Mouse (Mus musculus): Measurements from ENCODE around the gene Otulin. TPM values are rescaled to one million over a fixed set of nuclear protein-coding genes. Genes with fewer than 3 reads are reported as not detected.
A peak's percentile ranks its signal among the peaks of the same experiment; 100 is the strongest.

Otulin gene
- polyA plus RNA-seq, 1 experiment from 2014 or later, result 46.1 TPM

- Histone ChIP-seq H3K27ac (ENCODE audit: low read depth) (no peak overlapping the region), H3K4me2 (ENCODE audit: low read length) (no peak overlapping the region), H3K36me3 (ENCODE audit: control insufficient read depth, insufficient read depth, low read length) (peaks cover 17% of the 10 kb centered on the region), H3K9me3 (ENCODE audit: control insufficient read depth, low read length) (no peaks in the 10 kb centered on the region), H3K27me3 (replicated peaks; ENCODE audit: control insufficient read depth, insufficient read depth, low read length) (no peaks in the 10 kb centered on the region), H3K4me1 (replicated peaks; ENCODE audit: control insufficient read depth, insufficient read depth, low read length) (no peaks in the 10 kb centered on the region), H3K4me3 (ENCODE audit: low read depth, low read length) (no peak overlapping the region), H3K9ac (ENCODE audit: low read length) (no peak overlapping the region)
- DNase-seq (ENCODE audit: low spot score) (no peak), ATAC-seq (replicated peaks; ENCODE audit: low FRiP score, low TSS enrichment, low read depth) (no peak)
- 87% methylated on average over 5 of the region's 5 CpGs for WGBS
Measured at GRCm38 (mm10) chr15:27586093-27586480, 44.4 kb downstream of the Otulin start.

- DNase-seq (ENCODE audit: low spot score), result no peak
- Histone ChIP-seq H3K27me3 (replicated peaks; ENCODE audit: control insufficient read depth, insufficient read depth, low read length) (no peaks in the 10 kb centered on the region), H3K4me3 (ENCODE audit: low read depth, low read length) (no peak overlapping the region), H3K9ac (ENCODE audit: low read length) (no peak overlapping the region), H3K36me3 (ENCODE audit: control insufficient read depth, insufficient read depth, low read length) (peaks cover 12% of the 10 kb centered on the region), H3K27ac (ENCODE audit: low read depth) (no peak overlapping the region), H3K9me3 (ENCODE audit: control insufficient read depth, low read length) (no peaks in the 10 kb centered on the region), H3K4me1 (replicated peaks; ENCODE audit: control insufficient read depth, insufficient read depth, low read length) (no peaks in the 10 kb centered on the region), H3K4me2 (ENCODE audit: low read length) (no peak overlapping the region)
- ATAC-seq (replicated peaks; ENCODE audit: low FRiP score, low TSS enrichment, low read depth), result no peak
- WGBS, result 81% methylated on average over 4 of the region's 4 CpGs
Measured at GRCm38 (mm10) chr15:27585466-27586092, 44.9 kb downstream of the Otulin start.

- no peak overlapping the region for H3K4me3 ChIP-seq (ENCODE audit: low read depth, low read length)
- 93% methylated on average over 6 of the region's 6 CpGs for WGBS
- 0 out of 2 replicates have a peak, but pooled peaks cover 4% of the 10 kb centered on the region for H3K36me3 ChIP-seq (ENCODE audit: control insufficient read depth, insufficient read depth, low read length)
- ATAC-seq (replicated peaks; ENCODE audit: low FRiP score, low TSS enrichment, low read depth) (no peak), DNase-seq (ENCODE audit: low spot score) (no peak)
- H3K4me2 ChIP-seq (ENCODE audit: low read length), result no peak overlapping the region
- no peaks in the 10 kb centered on the region for H3K4me1 ChIP-seq (replicated peaks; ENCODE audit: control insufficient read depth, insufficient read depth, low read length)
- H3K27me3 ChIP-seq (replicated peaks; ENCODE audit: control insufficient read depth, insufficient read depth, low read length), result no peaks in the 10 kb centered on the region
- H3K9me3 ChIP-seq (ENCODE audit: control insufficient read depth, low read length), result no peaks in the 10 kb centered on the region
- no peak overlapping the region for H3K9ac ChIP-seq (ENCODE audit: low read length)
- H3K27ac ChIP-seq (ENCODE audit: low read depth), result no peak overlapping the region
Measured at GRCm38 (mm10) chr15:27583620-27584019, 46.9 kb downstream of the Otulin start.

- 59% methylated on average over 4 of the region's 4 CpGs for WGBS
- ATAC-seq (replicated peaks; ENCODE audit: low FRiP score, low TSS enrichment, low read depth) (no peak), DNase-seq (ENCODE audit: low spot score) (peak; percentile 61)
Measured at GRCm38 (mm10) chr15:27583042-27583441, 47.5 kb downstream of the Otulin start.

GRCm38 (mm10) chr15:27582428-27582827 is 48.1 kb downstream of the Otulin start:
- DNase-seq (ENCODE audit: low spot score) (no peak), ATAC-seq (replicated peaks; ENCODE audit: low FRiP score, low TSS enrichment, low read depth) (no peak)
- Histone ChIP-seq H3K4me3 (ENCODE audit: low read depth, low read length) (no peak overlapping the region), H3K4me1 (replicated peaks; ENCODE audit: control insufficient read depth, insufficient read depth, low read length) (no peaks in the 10 kb centered on the region), H3K27me3 (replicated peaks; ENCODE audit: control insufficient read depth, insufficient read depth, low read length) (no peaks in the 10 kb centered on the region), H3K36me3 (ENCODE audit: control insufficient read depth, insufficient read depth, low read length) (0 out of 2 replicates have a peak, but pooled peaks cover 4% of the 10 kb centered on the region), H3K27ac (ENCODE audit: low read depth) (no peak overlapping the region), H3K9ac (ENCODE audit: low read length) (no peak overlapping the region), H3K9me3 (ENCODE audit: control insufficient read depth, low read length) (no peaks in the 10 kb centered on the region), H3K4me2 (ENCODE audit: low read length) (no peak overlapping the region)
- WGBS, result 87% methylated on average over 3 of the region's 3 CpGs

More at GRCm38 (mm10) chr15:27583042-27583441, 47.5 kb downstream of the Otulin start:
- Histone ChIP-seq H3K4me3 (ENCODE audit: low read depth, low read length) (no peak overlapping the region), H3K27me3 (replicated peaks; ENCODE audit: control insufficient read depth, insufficient read depth, low read length) (no peaks in the 10 kb centered on the region), H3K4me1 (replicated peaks; ENCODE audit: control insufficient read depth, insufficient read depth, low read length) (no peaks in the 10 kb centered on the region), H3K4me2 (ENCODE audit: low read length) (no peak overlapping the region), H3K27ac (ENCODE audit: low read depth) (no peak overlapping the region), H3K9ac (ENCODE audit: low read length) (no peak overlapping the region), H3K9me3 (ENCODE audit: control insufficient read depth, low read length) (no peaks in the 10 kb centered on the region), H3K36me3 (ENCODE audit: control insufficient read depth, insufficient read depth, low read length) (0 out of 2 replicates have a peak, but pooled peaks cover 4% of the 10 kb centered on the region)

- H3K9ac ChIP-seq (ENCODE audit: low read length), result no peak overlapping the region
- H3K4me3 ChIP-seq (ENCODE audit: low read depth, low read length), result no peak overlapping the region
- no peaks in the 10 kb centered on the region for H3K27me3 ChIP-seq (replicated peaks; ENCODE audit: control insufficient read depth, insufficient read depth, low read length)
- no peak overlapping the region for H3K4me2 ChIP-seq (ENCODE audit: low read length)
- H3K27ac ChIP-seq (ENCODE audit: low read depth), result no peak overlapping the region
- WGBS, result 64% methylated on average over 3 of the region's 3 CpGs
- DNase-seq (ENCODE audit: low spot score) (no peak), ATAC-seq (replicated peaks; ENCODE audit: low FRiP score, low TSS enrichment, low read depth) (no peak)
- no peaks in the 10 kb centered on the region for H3K9me3 ChIP-seq (ENCODE audit: control insufficient read depth, low read length)
- H3K36me3 ChIP-seq (ENCODE audit: control insufficient read depth, insufficient read depth, low read length), result 0 out of 2 replicates have a peak, but pooled peaks cover 5% of the 10 kb centered on the region
- no peaks in the 10 kb centered on the region for H3K4me1 ChIP-seq (replicated peaks; ENCODE audit: control insufficient read depth, insufficient read depth, low read length)
Measured at GRCm38 (mm10) chr15:27581640-27582039, 48.9 kb downstream of the Otulin start.

GRCm38 (mm10) chr15:27580771-27581170 is 49.7 kb downstream of the Otulin start:
- Histone ChIP-seq H3K9me3 (ENCODE audit: control insufficient read depth, low read length) (no peaks in the 10 kb centered on the region), H3K4me3 (ENCODE audit: low read depth, low read length) (no peak overlapping the region), H3K36me3 (ENCODE audit: control insufficient read depth, insufficient read depth, low read length) (0 out of 2 replicates have a peak, but pooled peaks cover 9% of the 10 kb centered on the region), H3K9ac (ENCODE audit: low read length) (no peak overlapping the region), H3K27me3 (replicated peaks; ENCODE audit: control insufficient read depth, insufficient read depth, low read length) (no peaks in the 10 kb centered on the region), H3K4me2 (ENCODE audit: low read length) (no peak overlapping the region), H3K27ac (ENCODE audit: low read depth) (no peak overlapping the region), H3K4me1 (replicated peaks; ENCODE audit: control insufficient read depth, insufficient read depth, low read length) (no peaks in the 10 kb centered on the region)
- WGBS, result 89% methylated on average over 2 of the region's 2 CpGs
- ATAC-seq (replicated peaks; ENCODE audit: low FRiP score, low TSS enrichment, low read depth) (no peak), DNase-seq (ENCODE audit: low spot score) (no peak)

- WGBS, result 78% methylated on average over 2 of the region's 2 CpGs
- ATAC-seq (replicated peaks; ENCODE audit: low FRiP score, low TSS enrichment, low read depth), result no peak
Measured at GRCm38 (mm10) chr15:27579853-27580252, 50.6 kb downstream of the Otulin start.

GRCm38 (mm10) chr15:27578918-27579317 is 51.6 kb downstream of the Otulin start:
- Histone ChIP-seq H3K9me3 (ENCODE audit: control insufficient read depth, low read length) (no peaks in the 10 kb centered on the region), H3K4me1 (replicated peaks; ENCODE audit: control insufficient read depth, insufficient read depth, low read length) (no peaks in the 10 kb centered on the region), H3K27ac (ENCODE audit: low read depth) (no peak overlapping the region), H3K9ac (ENCODE audit: low read length) (no peak overlapping the region), H3K4me2 (ENCODE audit: low read length) (no peak overlapping the region), H3K36me3 (ENCODE audit: control insufficient read depth, insufficient read depth, low read length) (0 out of 2 replicates have a peak, but pooled peaks cover 9% of the 10 kb centered on the region), H3K27me3 (replicated peaks; ENCODE audit: control insufficient read depth, insufficient read depth, low read length) (no peaks in the 10 kb centered on the region), H3K4me3 (ENCODE audit: low read depth, low read length) (no peak overlapping the region)
- DNase-seq (ENCODE audit: low spot score) (no peak), ATAC-seq (replicated peaks; ENCODE audit: low FRiP score, low TSS enrichment, low read depth) (no peak)
- 88% methylated on average over 6 of the region's 6 CpGs for WGBS

More at GRCm38 (mm10) chr15:27579853-27580252, 50.6 kb downstream of the Otulin start:
- Histone ChIP-seq H3K4me3 (ENCODE audit: low read depth, low read length) (no peak overlapping the region), H3K36me3 (ENCODE audit: control insufficient read depth, insufficient read depth, low read length) (0 out of 2 replicates have a peak, but pooled peaks cover 9% of the 10 kb centered on the region), H3K4me1 (replicated peaks; ENCODE audit: control insufficient read depth, insufficient read depth, low read length) (no peaks in the 10 kb centered on the region), H3K27me3 (replicated peaks; ENCODE audit: control insufficient read depth, insufficient read depth, low read length) (no peaks in the 10 kb centered on the region), H3K4me2 (ENCODE audit: low read length) (no peak overlapping the region), H3K27ac (ENCODE audit: low read depth) (no peak overlapping the region), H3K9ac (ENCODE audit: low read length) (no peak overlapping the region), H3K9me3 (ENCODE audit: control insufficient read depth, low read length) (no peaks in the 10 kb centered on the region)
- DNase-seq (ENCODE audit: low spot score), result no peak

Measured in intestine, embryonic 14.5 days (tissue).